Mouse (Mus musculus) heart, embryonic 11.5 days (tissue): ENCODE results near the gene 5530401A14Rik. TPM values are rescaled to one million over a fixed set of nuclear protein-coding genes. Genes with fewer than 3 reads are reported as not detected.

Experiments used
- ATAC-seq: fragments of 200-750 bp; cut with Nextera tagmentation; replicated peaks from 2 replicates; pipeline ENCODE4 v1.8.0; 2017; ENCODE audit warnings: moderate library complexity; ENCODE audit not compliant: insufficient number of reproducible peaks, low FRiP score, low TSS enrichment
- H3K27ac ChIP-seq: fragments of 300-500 bp; sonication (generic); 2 replicates; pipeline ENCODE4 v1.5.1; 2014; ENCODE audit warnings: mild to moderate bottlenecking, low read depth, low read length
- H3K27me3 ChIP-seq: fragments of 300-500 bp; sonication (generic); 2 replicates; pipeline ENCODE4 v1.6.1; 2014; ENCODE audit warnings: mild to moderate bottlenecking, low read length, mixed read lengths; ENCODE audit not compliant: control insufficient read depth, insufficient read depth
- H3K36me3 ChIP-seq: fragments of 300-500 bp; sonication (generic); 2 replicates; pipeline ENCODE4 v1.6.1; 2014; ENCODE audit warnings: mild to moderate bottlenecking, low read length, moderate library complexity, mixed read lengths; ENCODE audit not compliant: control insufficient read depth, insufficient read depth
- H3K4me1 ChIP-seq: fragments of 300-500 bp; sonication (generic); 2 replicates; pipeline ENCODE4 v1.6.1; 2014; ENCODE audit warnings: low read length; ENCODE audit not compliant: control insufficient read depth, insufficient read depth
- H3K4me2 ChIP-seq: fragments of 300-500 bp; sonication (generic); 2 replicates; pipeline ENCODE4 v1.6.1; 2014; ENCODE audit warnings: mild to moderate bottlenecking, moderate library complexity
- H3K4me3 ChIP-seq: fragments of 300-500 bp; sonication (generic); 2 replicates; pipeline ENCODE4 v1.5.1; 2014; ENCODE audit warnings: low read depth, low read length
- H3K9ac ChIP-seq: fragments of 300-500 bp; sonication (generic); 2 replicates; pipeline ENCODE4 v1.6.1; 2014; ENCODE audit warnings: mild to moderate bottlenecking, low read depth, low read length, moderate library complexity
- H3K9me3 ChIP-seq: fragments of 300-500 bp; sonication (generic); replicated peaks from 2 replicates; pipeline ENCODE4 v1.6.1; 2016; ENCODE audit warnings: low read length; ENCODE audit not compliant: control insufficient read depth
- WGBS: fragments of 180-500 bp; shearing (Covaris S2); extraction: QIAGEN DNeasy Blood & Tissue Kit; methylation state at CpG from one replicate; pipeline ENCODE4 v1.1.7; 2014; ENCODE audit not compliant: insufficient replicate concordance; 5-methylcytosine and 5-hydroxymethylcytosine counted together
- polyA plus RNA-seq: library from polyadenylated mRNA; unstranded; fragments of >200 nt; fragmentation: Nextera tagmentation; extraction: Ambion mirVana; gene quantifications from 2 replicates; pipeline ENCODE4 v1.2.1, GENCODE M21; 2014

Gene 5530401A14Rik
- polyA plus RNA-seq, 1 experiment from 2014 or later: 0.06 TPM

DNA sequence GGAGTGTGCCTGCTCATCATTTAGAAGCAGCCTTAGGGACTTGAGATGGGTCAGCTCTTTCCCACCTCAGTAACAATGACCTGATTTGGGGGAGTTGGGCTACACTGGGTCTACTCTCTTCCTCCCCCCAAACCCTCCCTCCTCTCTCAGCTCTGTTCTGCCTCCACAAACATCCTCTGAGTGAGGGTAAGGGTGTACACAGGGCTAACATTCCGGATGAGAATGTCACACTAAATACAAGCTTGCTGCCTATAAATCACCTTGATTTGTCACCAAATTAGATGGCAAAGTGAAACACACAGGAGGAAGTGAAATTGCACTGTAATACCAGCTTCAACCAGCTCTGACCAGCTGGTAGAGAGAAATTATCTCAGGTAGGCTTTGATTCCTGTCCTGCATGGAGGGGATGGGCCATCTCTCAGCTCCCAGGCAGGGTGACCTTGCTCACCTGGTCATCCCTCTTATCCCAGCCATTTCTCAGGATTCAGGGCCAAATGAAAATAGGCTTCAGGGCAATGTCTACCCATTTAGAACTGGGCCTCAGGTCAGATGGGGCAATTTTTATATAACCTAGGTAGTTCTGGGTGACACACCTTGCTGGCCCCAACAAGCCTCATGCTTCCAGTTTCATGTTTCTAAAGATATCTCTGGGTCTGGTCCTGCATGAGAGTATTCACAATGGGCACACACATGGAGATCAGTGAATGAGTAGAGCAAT lies 12.5 kb upstream of the 5530401A14Rik start:
- Histone ChIP-seq H3K27ac (no peak overlapping the region), H3K9ac (no peak overlapping the region), H3K4me1 (no peaks in the 10 kb centered on the region), H3K36me3 (no peaks in the 10 kb centered on the region), H3K4me2 (no peak overlapping the region), H3K27me3 (no peaks in the 10 kb centered on the region), H3K4me3 (no peak overlapping the region), H3K9me3 (no peaks in the 10 kb centered on the region)
- 54% methylated on average over 1 of the region's 1 CpGs for WGBS
- no peak for ATAC-seq

GRCm38 (mm10) chr11:81865661-81866382 lies 5.3 kb downstream of the 5530401A14Rik start:
- Histone ChIP-seq H3K9me3 (no peaks in the 10 kb centered on the region), H3K4me1 (0 out of 2 replicates have a peak, but pooled peaks cover 3% of the 10 kb centered on the region), H3K27ac (no peak overlapping the region), H3K27me3 (no peaks in the 10 kb centered on the region), H3K4me2 (no peak overlapping the region), H3K36me3 (no peaks in the 10 kb centered on the region), H3K4me3 (no peak overlapping the region), H3K9ac (no peak overlapping the region)
- no peak for ATAC-seq
- WGBS: 67% methylated on average over 10 of the region's 10 CpGs

GRCm38 (mm10) chr11:81871506-81872213 lies 11.2 kb downstream of the 5530401A14Rik start:
- Histone ChIP-seq H3K4me3 (no peak overlapping the region), H3K9ac (no peak overlapping the region), H3K27ac (no peak overlapping the region), H3K4me1 (0 out of 2 replicates have a peak, but pooled peaks cover 4% of the 10 kb centered on the region), H3K27me3 (no peaks in the 10 kb centered on the region), H3K4me2 (no peak overlapping the region), H3K36me3 (no peaks in the 10 kb centered on the region), H3K9me3 (no peaks in the 10 kb centered on the region)
- 25% methylated on average over 9 of the region's 9 CpGs for WGBS
- ATAC-seq: no peak

DNA sequence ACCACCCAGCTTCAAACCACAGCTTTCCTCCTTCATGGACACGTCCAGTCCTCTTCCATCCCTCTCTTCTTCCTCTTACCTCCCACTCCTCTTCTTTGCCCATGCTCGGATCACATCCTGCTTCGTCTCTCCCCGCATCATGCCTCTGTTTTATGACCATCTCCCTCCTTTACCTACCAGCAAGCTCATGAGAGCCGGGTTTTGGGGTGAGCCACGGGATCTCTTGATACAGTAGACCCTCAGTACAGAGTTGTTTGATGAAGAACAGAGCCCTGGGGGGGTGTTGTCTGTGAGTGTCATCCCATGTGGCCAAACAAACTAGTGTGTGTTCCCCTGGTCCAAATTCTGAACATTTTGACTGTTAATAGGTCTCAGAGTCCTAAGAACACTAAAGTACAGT lies 36.0 kb downstream of the 5530401A14Rik start:
- no peak overlapping the region for H3K9ac ChIP-seq
- H3K36me3 ChIP-seq: no peaks in the 10 kb centered on the region
- H3K27ac ChIP-seq: no peak overlapping the region
- H3K4me3 ChIP-seq: no peak overlapping the region
- no peak overlapping the region for H3K4me2 ChIP-seq
- no peaks in the 10 kb centered on the region for H3K9me3 ChIP-seq
- 76% methylated on average over 6 of the region's 6 CpGs for WGBS
- H3K27me3 ChIP-seq: no peaks in the 10 kb centered on the region
- no peak for ATAC-seq
- H3K4me1 ChIP-seq: no peaks in the 10 kb centered on the region

DNA sequence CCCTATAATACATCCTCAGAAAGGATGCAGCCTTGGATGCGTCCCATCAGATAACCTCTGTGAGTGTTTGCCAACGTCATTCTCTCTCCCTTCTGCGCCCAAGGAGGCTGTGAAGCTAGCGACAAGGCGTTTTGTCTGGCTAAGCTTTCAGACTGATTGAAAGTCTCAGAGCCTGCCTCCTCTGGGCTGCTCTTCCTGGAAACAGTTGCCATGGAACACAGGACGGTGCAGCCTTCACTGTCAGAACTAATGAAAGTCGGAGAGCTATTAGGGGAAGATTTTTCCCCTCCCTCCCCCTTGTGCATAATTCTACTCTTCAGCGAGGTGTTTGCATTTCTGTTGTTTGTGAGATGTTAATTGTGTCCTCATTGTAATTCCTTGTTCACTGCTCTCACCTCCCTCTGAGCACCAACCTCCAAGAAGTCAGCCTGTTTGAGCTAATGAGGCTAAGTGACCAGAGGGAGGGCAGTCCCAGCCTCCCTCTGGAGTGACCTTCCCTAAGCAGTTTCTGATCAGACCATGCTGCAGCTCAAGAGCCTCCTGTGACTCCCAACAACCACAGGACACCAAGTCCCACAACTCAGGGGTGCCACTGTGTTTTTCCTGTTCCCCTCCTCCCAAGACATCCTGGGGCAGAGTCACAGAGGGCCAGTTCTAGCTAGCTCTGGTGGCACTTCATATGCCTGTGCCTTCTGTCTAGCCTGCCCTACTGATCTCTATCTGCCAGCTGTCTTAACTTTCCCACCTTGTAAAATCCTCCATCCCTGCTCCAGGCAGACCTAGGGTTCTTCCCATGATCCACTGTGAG lies 37.3 kb downstream of the 5530401A14Rik start:
- Histone ChIP-seq H3K4me1 (no peaks in the 10 kb centered on the region), H3K4me2 (no peak overlapping the region), H3K9ac (no peak overlapping the region), H3K36me3 (no peaks in the 10 kb centered on the region), H3K27me3 (no peaks in the 10 kb centered on the region), H3K4me3 (no peak overlapping the region), H3K9me3 (no peaks in the 10 kb centered on the region), H3K27ac (no peak overlapping the region)
- ATAC-seq: no peak
- WGBS: 11% methylated on average over 8 of the region's 8 CpGs

DNA sequence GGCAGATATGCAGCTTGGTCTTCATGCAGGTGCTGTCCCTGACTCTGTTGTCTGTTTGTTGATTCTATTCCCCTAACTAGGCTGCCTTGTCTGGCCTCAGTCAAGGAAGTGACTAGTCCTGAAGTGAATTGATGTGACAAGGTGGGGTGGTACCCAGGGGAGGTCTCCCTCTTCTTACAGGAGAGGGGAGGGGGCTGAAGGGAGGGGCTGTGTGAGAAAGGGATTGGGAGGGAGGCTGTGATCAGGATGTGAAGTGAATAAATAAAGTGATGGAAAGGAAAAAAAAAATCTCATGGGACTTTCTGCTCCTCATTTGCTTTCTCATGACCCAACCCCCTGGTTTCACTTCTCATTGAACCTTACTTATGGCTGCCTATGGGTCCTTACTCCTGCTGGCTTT lies 41.8 kb downstream of the 5530401A14Rik start:
- H3K27ac ChIP-seq: no peak overlapping the region
- no peaks in the 10 kb centered on the region for H3K36me3 ChIP-seq
- no peak overlapping the region for H3K4me3 ChIP-seq
- no peak overlapping the region for H3K4me2 ChIP-seq
- H3K9me3 ChIP-seq: no peaks in the 10 kb centered on the region
- no peak overlapping the region for H3K9ac ChIP-seq
- no peaks in the 10 kb centered on the region for H3K27me3 ChIP-seq
- H3K4me1 ChIP-seq: no peaks in the 10 kb centered on the region
- ATAC-seq: no peak

DNA sequence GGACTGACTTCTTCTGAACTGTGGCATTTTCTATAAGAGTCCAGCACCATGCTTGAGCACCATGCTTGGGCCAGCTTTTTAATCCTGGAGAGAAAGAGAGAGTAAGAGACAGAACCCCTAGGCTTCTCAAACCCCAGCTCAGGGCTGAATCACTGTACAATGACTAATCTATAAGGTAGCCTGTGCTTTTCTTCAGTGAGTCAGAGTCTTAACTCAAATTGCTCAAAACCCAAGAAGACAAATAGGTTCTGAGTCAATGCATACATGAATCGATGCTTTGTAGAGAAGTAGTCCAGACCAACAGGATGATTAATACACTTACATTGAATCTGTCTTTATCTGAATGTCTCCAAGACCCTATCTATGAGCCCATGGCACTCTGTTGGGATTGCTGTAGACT lies 48.3 kb downstream of the 5530401A14Rik start:
- Histone ChIP-seq H3K4me1 (no peaks in the 10 kb centered on the region), H3K36me3 (no peaks in the 10 kb centered on the region), H3K27ac (no peak overlapping the region), H3K4me2 (no peak overlapping the region), H3K27me3 (no peaks in the 10 kb centered on the region), H3K4me3 (no peak overlapping the region), H3K9me3 (no peaks in the 10 kb centered on the region), H3K9ac (no peak overlapping the region)
- no peak for ATAC-seq
- WGBS: 77% methylated on average over 1 of the region's 1 CpGs

- Histone ChIP-seq H3K36me3 (no peaks in the 10 kb centered on the region), H3K27me3 (no peaks in the 10 kb centered on the region), H3K9me3 (no peaks in the 10 kb centered on the region), H3K27ac (no peak overlapping the region), H3K9ac (no peak overlapping the region), H3K4me1 (no peaks in the 10 kb centered on the region), H3K4me2 (no peak overlapping the region), H3K4me3 (no peak overlapping the region)
- ATAC-seq: no peak
- WGBS: 68% methylated on average over 5 of the region's 5 CpGs
Measured at GRCm38 (mm10) chr11:81909397-81909894, 49.0 kb downstream of the 5530401A14Rik start.
